Mouse (Mus musculus) hindbrain, embryonic 11.5 days (tissue): ENCODE results near the gene Pgrmc2. TPM values are rescaled to one million over a fixed set of nuclear protein-coding genes. Genes with fewer than 3 reads are reported as not detected.

Experiments
- ATAC-seq: fragments of 200-750 bp; cut with Nextera tagmentation; 2 replicates; pipeline ENCODE4 v1.8.0; 2017; ENCODE audit warnings: mild to moderate bottlenecking, moderate TSS enrichment, moderate library complexity; ENCODE audit not compliant: low FRiP score
- DNase-seq: peaks from one replicate; pipeline ENCODE4 v3.0.0-alpha.2; 2015; ENCODE audit warnings: low spot score
- H3K27ac ChIP-seq: fragments of 300-500 bp; sonication (generic); 2 replicates; pipeline ENCODE4 v1.5.1; 2014; ENCODE audit warnings: mild to moderate bottlenecking, low read depth, low read length
- H3K27me3 ChIP-seq: fragments of 300-500 bp; sonication (generic); 2 replicates; pipeline ENCODE4 v1.6.1; 2014; ENCODE audit warnings: mild to moderate bottlenecking, low read length, moderate library complexity, mixed read lengths; ENCODE audit not compliant: control insufficient read depth, insufficient read depth
- H3K36me3 ChIP-seq: fragments of 300-500 bp; sonication (generic); 2 replicates; pipeline ENCODE4 v1.6.1; 2014; ENCODE audit warnings: mild to moderate bottlenecking, low read length, moderate library complexity, mixed read lengths; ENCODE audit not compliant: control insufficient read depth, insufficient read depth
- H3K4me1 ChIP-seq: fragments of 300-500 bp; sonication (generic); replicated peaks from 2 replicates; pipeline ENCODE4 v1.6.1; 2014; ENCODE audit warnings: low read length, mixed read lengths; ENCODE audit not compliant: control insufficient read depth, insufficient read depth
- H3K4me2 ChIP-seq: fragments of 300-500 bp; sonication (generic); replicated peaks from 2 replicates; pipeline ENCODE4 v1.6.1; 2014; ENCODE audit warnings: mild to moderate bottlenecking, low read depth, low read length
- H3K4me3 ChIP-seq: fragments of 300-500 bp; sonication (generic); 2 replicates; pipeline ENCODE4 v1.5.1; 2014; ENCODE audit warnings: low read depth, low read length
- H3K9ac ChIP-seq: fragments of 300-500 bp; sonication (generic); 2 replicates; pipeline ENCODE4 v1.6.1; 2014; ENCODE audit warnings: low read depth, low read length
- H3K9me3 ChIP-seq: fragments of 300-500 bp; sonication (generic); 2 replicates; pipeline ENCODE4 v1.6.1; 2016; ENCODE audit warnings: low read length; ENCODE audit not compliant: control insufficient read depth
- WGBS: fragments of 180-500 bp; shearing (Covaris S2); extraction: QIAGEN DNeasy Blood & Tissue Kit; methylation state at CpG from one replicate; pipeline ENCODE4 v1.1.7; 2014; 5-methylcytosine and 5-hydroxymethylcytosine counted together
- polyA plus RNA-seq: library from polyadenylated mRNA; unstranded; fragments of >200 nt; fragmentation: Nextera tagmentation; extraction: Ambion mirVana; gene quantifications from 2 replicates; pipeline ENCODE4 v1.2.1, GENCODE M21; 2014

Pgrmc2 gene
- polyA plus RNA-seq, 1 experiment from 2014 or later = 25.4 TPM

DNA sequence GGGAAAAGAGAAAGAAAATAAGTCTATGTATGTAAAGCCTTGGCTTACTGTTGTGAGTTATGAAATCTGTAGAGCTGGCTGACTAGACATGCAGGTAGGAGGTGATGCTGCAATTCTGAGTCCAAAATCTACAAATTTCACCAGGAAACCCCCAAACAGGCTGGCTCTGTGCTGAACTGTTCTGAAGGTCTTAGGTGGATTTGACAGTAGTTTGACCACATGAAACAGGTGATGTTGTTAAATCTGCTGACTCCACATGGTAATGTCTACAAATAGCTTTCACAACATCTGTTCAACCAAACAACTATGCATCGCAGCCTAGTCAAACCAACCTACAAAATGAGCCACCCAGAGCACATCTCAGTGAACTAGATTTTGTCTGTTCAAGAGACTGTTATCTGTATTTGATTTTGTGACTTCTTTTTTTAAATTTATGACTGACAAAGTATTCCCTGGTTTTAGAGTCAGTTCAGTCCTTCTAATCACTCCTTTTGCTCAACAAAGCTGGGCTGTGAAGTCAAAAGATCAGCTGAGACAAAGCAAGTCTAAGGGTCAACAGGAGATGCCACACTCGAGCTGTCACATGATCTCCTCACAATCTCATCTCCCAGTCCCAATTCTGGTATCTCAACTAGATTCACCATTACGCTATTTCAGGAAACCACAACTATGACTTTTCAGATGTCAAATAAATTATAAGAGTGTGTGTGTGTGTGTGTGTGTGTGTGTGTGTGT is 20.8 kb downstream of the Pgrmc2 start:
- DNase-seq = no peak
- no peak for ATAC-seq
- Histone ChIP-seq H3K36me3 (no peaks in the 10 kb centered on the region), H3K27me3 (no peaks in the 10 kb centered on the region), H3K27ac (no peak overlapping the region), H3K4me3 (no peak overlapping the region), H3K9me3 (no peaks in the 10 kb centered on the region), H3K4me1 (no peaks in the 10 kb centered on the region), H3K4me2 (no peak overlapping the region), H3K9ac (no peak overlapping the region)
- WGBS = 90% methylated on average over 3 of the region's 3 CpGs

DNA sequence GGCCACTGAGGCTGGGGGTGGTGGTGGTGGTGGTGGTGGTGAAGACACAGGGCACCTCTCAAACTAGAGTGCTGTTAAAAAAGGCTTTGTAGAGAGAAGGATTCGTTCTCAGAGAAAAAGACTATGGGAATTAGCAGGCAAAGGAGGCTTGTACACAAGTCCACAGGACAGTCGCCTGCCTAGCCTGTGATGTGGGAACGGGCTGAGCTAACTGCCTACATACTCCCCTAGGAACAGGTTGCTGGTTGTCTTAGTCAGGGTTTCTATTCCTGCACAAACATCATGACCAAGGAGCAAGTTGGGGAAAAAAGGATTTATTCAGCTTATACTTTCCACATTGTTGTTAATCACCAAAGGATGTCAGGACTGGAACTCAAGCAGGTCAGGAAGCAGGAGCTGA is 23.6 kb downstream of the Pgrmc2 start:
- ATAC-seq = no peak
- no peak for DNase-seq
- 92% methylated on average over 3 of the region's 3 CpGs for WGBS
- Histone ChIP-seq H3K9ac (no peak overlapping the region), H3K4me1 (no peaks in the 10 kb centered on the region), H3K4me2 (no peak overlapping the region), H3K27ac (no peak overlapping the region), H3K9me3 (no peaks in the 10 kb centered on the region), H3K36me3 (no peaks in the 10 kb centered on the region), H3K4me3 (no peak overlapping the region), H3K27me3 (no peaks in the 10 kb centered on the region)

DNA sequence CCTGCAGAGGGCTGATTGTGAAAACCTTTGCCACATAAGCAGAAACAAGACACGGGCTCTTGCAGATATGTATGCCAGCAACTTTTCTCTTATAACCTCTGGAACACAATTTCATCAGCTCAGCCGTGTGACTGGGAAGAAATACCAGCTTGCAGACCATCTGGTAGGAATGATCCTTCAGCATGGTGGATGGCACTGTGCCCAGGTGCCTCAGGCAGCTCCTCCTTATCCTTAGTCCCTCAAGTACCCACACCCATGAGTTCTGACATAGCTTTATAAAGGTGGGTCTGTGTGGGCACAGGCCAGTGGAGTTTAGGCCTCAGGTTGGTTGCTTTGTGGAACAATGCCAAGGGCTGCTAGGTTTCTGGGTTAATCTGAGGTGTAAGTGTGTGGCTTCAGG is 24.5 kb downstream of the Pgrmc2 start:
- no peak for DNase-seq
- Histone ChIP-seq H3K4me3 (no peak overlapping the region), H3K4me2 (no peak overlapping the region), H3K4me1 (no peaks in the 10 kb centered on the region), H3K9ac (no peak overlapping the region), H3K27me3 (no peaks in the 10 kb centered on the region), H3K27ac (no peak overlapping the region), H3K36me3 (no peaks in the 10 kb centered on the region), H3K9me3 (no peaks in the 10 kb centered on the region)
- WGBS = 88% methylated on average over 2 of the region's 2 CpGs
- no peak for ATAC-seq

DNA sequence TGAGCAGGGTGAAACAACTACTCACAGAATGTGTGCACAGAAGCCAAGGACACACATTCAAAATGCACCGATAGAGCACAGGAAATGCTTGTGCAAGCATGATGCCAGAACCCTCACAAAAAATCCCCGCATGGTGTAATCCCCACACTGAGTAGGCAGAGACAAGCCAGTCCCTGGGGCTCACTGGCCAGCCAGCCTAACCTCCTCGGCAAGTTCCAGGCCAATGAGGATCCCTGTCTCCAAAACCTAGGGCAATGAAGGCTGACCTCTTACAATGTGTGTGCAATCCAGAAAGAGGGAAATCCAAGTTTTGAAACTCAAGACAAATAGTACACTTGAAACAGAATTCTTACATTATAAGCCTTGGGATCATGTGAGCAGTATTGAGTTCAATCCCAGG is 29.5 kb downstream of the Pgrmc2 start:
- no peaks in the 10 kb centered on the region for H3K27me3 ChIP-seq
- H3K27ac ChIP-seq = no peak overlapping the region
- 95% methylated on average over 3 of the region's 3 CpGs for WGBS
- no peaks in the 10 kb centered on the region for H3K4me1 ChIP-seq
- H3K4me3 ChIP-seq = no peak overlapping the region
- H3K4me2 ChIP-seq = no peak overlapping the region
- no peak overlapping the region for H3K9ac ChIP-seq
- ATAC-seq = no peak
- H3K9me3 ChIP-seq = no peaks in the 10 kb centered on the region
- DNase-seq = no peak
- no peaks in the 10 kb centered on the region for H3K36me3 ChIP-seq

DNA sequence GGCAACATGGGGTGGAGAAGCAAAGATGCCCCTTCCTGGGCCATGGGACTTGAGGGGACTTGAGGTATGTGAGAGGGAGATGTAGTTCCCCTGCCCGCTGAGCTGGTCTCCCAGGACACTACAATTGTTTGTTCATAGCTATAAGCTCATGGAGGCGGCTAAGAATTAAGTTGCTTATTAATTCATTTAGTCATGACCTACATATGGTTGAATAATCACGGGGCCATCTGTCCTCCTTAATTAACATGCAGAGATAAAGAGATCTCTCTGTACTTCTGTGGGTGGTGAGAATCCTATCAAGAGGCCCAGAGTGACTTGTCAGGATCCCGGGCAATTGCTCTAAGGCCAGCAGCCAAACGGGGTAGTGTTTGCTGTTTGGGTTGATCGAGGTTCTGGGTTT is 35.0 kb downstream of the Pgrmc2 start:
- no peak for ATAC-seq

DNA sequence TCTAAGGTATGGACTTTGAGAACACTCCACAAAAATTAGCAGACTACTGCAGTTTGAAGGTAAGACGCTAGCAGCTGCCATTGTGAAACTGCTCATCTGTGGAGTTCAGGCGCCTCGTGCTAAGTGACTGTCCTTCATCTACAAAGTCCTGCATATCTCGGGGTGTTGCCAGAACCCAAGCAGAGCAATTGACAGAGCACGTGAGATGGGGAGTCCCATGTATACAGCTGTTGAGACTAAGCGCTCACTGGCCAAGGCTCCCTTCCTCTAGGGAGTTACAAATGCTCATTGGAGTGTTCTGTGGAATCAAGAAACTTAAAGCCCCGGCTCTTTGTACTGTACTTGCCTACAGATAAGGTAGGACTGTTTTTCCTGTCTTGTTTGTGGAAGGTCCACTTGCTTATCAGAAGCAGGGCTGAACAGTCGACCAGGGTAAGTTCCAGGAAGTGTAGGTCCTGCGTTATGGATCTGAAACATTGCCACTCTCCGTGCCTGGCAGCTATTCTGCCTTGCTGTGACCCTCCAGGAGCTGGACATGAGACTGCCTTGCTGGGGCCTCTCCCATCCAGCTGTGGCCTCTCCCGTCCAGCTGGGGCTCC is 39.0 kb downstream of the Pgrmc2 start:
- Histone ChIP-seq H3K4me3 (no peak overlapping the region), H3K9ac (no peak overlapping the region), H3K36me3 (no peaks in the 10 kb centered on the region), H3K27ac (no peak overlapping the region), H3K4me2 (no peak overlapping the region), H3K27me3 (no peaks in the 10 kb centered on the region), H3K9me3 (no peaks in the 10 kb centered on the region), H3K4me1 (no peaks in the 10 kb centered on the region)
- DNase-seq (no peak), ATAC-seq (no peak)
- 79% methylated on average over 11 of the region's 11 CpGs for WGBS

More for the DNA sequence above, 35.0 kb downstream of the Pgrmc2 start:
- Histone ChIP-seq H3K9ac (no peak overlapping the region), H3K4me3 (no peak overlapping the region), H3K27me3 (no peaks in the 10 kb centered on the region), H3K4me1 (no peaks in the 10 kb centered on the region), H3K9me3 (no peaks in the 10 kb centered on the region), H3K36me3 (no peaks in the 10 kb centered on the region), H3K4me2 (no peak overlapping the region), H3K27ac (no peak overlapping the region)
- 83% methylated on average over 6 of the region's 6 CpGs for WGBS
- no peak for DNase-seq

DNA sequence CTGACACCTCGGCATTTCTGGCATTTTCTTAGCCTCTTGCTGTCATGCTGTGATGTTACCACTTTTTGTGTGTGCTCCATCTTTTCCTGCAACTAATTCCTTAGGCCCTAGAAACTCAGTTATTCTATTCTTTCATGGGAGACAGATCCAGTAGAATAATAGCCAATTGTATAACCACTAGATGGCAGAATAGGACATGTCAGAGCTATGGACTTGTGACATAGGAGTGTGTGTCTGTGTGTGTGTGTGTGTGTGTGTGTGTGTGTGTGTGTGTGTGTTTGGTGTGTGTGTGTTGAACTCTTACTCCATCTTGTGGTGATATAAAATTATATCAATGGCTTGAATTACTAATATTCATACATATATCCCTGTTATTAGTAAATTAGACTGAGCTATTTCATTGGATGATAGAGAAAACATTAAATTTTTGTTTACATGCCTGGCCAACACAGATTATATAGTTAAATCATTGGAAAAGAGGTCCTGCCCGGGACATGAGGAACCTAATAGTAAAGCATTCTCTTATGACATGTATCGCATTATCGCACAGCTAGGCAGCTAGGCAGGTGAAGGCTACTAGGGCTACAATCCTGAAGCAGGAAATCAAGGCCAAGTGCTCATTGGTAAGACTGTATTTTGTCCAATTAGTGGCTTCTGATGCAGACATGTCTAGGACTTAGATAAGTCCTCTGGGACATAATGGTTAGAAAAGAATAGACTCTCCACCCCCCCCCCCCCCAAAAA is 40.5 kb downstream of the Pgrmc2 start:
- Histone ChIP-seq H3K4me1 (no peaks in the 10 kb centered on the region), H3K27ac (no peak overlapping the region), H3K27me3 (no peaks in the 10 kb centered on the region), H3K9me3 (no peaks in the 10 kb centered on the region), H3K4me2 (no peak overlapping the region), H3K36me3 (no peaks in the 10 kb centered on the region), H3K9ac (no peak overlapping the region), H3K4me3 (no peak overlapping the region)
- 81% methylated on average over 4 of the region's 4 CpGs for WGBS
- 0 out of 2 replicates have a peak, but pooled peaks have one; percentile 56 for ATAC-seq
- peak; percentile 31 for DNase-seq

DNA sequence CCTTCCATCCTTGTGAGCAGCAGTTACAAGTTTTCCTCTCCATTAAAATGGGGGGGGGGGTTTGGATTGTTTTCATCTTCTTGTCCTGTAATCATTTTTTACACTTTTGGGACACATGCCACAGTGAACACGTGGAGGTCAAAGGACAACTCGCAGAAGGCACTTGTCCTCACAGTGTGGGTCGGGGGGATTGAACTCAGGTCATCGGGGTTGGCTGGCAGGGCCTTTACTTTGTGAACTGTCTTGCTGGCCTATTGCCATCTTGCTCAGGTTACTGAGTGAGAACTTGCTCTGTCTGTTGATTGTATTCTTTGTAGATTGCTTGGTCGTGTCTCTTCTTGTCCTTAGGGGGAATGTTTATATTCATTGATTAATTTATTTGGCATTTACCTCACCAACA is 41.6 kb downstream of the Pgrmc2 start:
- H3K27ac ChIP-seq = no peak overlapping the region
- H3K36me3 ChIP-seq = no peaks in the 10 kb centered on the region
- no peaks in the 10 kb centered on the region for H3K4me1 ChIP-seq
- ATAC-seq (no peak), DNase-seq (no peak)
- no peak overlapping the region for H3K4me2 ChIP-seq
- H3K9me3 ChIP-seq = no peaks in the 10 kb centered on the region
- 61% methylated on average over 5 of the region's 5 CpGs for WGBS
- H3K4me3 ChIP-seq = no peak overlapping the region
- no peak overlapping the region for H3K9ac ChIP-seq
- no peaks in the 10 kb centered on the region for H3K27me3 ChIP-seq
